Mouse (Mus musculus): ENCODE measurements around the gene Gm20219. TPM values are rescaled to one million over a fixed set of nuclear protein-coding genes. Genes with fewer than 3 reads are reported as not detected.

Gm20219 gene
- polyA plus RNA-seq, 1 experiment, result 13.1 TPM

DNA sequence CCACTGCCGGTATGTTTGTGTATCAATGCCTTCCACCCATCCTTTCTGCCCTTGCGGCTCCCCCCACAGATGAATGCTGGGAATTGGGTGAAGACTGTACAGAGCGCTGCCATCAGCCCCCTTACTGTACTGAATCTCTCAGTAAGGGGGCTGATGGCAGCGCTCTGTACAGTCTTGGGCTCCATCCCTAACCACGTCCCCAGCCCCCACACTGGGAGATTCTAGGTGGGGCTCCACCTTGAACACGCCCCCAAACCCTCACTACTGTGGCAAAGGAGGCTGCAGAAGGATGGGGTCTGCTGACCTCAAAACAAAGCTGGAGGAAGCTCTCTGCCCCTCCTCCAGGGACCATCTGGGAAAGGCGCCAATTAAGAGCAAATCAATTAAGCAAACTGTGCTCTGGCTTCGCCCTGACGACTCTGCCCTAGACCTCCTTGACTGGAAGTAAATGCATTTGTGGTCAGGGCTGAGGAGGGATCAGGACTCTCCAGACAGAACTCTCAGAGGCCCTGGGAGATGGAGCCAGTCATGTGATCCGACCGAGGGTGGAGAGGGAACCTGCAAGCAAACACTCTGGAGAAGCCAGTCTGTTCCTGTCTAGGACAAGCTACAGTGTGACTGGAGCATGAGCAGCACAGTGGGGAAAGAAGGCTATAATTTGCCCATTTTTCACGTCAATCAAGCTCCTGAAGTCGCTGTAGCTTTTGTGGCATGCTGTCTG, 38.3 kb downstream of the Gm20219 start:
- no peak for TF ChIP-seq CTCF (IDR thresholded peaks at IDR 0.05; ENCODE audit: borderline replicate concordance, control insufficient read depth, extremely low read depth, insufficient read depth, low read length, poor library complexity)
- TF ChIP-seq POLR2A (IDR thresholded peaks at IDR 0.05; ENCODE audit: control insufficient read depth, extremely low read depth, insufficient read depth, low read length, poor library complexity), result no peak
- WGBS, result 16% methylated on average over 13 of the region's 13 CpGs
- Histone ChIP-seq H3K36me3 (ENCODE audit: control insufficient read depth, insufficient read depth, low read length) (no peaks in the 10 kb centered on the region), H3K4me1 (replicated peaks; ENCODE audit: control insufficient read depth, insufficient read depth, low read length) (0 out of 2 replicates have a peak, but pooled peaks cover 4% of the 10 kb centered on the region), H3K27ac (ENCODE audit: control insufficient read depth, insufficient read depth, low read length) (no peak overlapping the region), H3K4me3 (ENCODE audit: control insufficient read depth, insufficient read depth, low read length) (no peak overlapping the region), H3K27me3 (ENCODE audit: control insufficient read depth, insufficient read depth, low read length) (peaks cover 6% of the 10 kb centered on the region; the same call in 1 of the 2 replicates)
- no peak for DNase-seq

DNA sequence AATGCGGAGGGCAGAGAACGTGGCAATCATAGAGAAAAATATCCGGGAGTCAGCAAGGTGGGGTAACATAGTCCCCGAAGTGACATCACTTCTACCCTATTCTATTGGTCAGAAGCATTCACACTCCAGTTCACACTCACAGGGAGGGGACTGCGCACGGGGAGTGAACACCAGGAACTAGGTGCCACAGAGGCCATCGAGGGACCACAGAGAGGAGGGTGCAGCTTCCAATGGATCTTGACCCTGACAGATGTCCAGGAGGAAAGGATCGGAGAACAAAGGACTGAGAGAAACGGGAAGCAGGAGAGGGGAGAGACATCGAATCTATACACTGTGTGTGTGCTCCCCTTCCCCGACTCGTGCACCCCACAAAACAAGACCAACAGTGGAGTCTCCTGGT, 39.3 kb downstream of the Gm20219 start:
- 55% methylated on average over 12 of the region's 12 CpGs for WGBS
- H3K27ac ChIP-seq (ENCODE audit: control insufficient read depth, insufficient read depth, low read length), result no peak overlapping the region
- TF ChIP-seq CTCF (IDR thresholded peaks at IDR 0.05; ENCODE audit: borderline replicate concordance, control insufficient read depth, extremely low read depth, insufficient read depth, low read length, poor library complexity), result no peak
- no peak for TF ChIP-seq POLR2A (IDR thresholded peaks at IDR 0.05; ENCODE audit: control insufficient read depth, extremely low read depth, insufficient read depth, low read length, poor library complexity)
- no peak for DNase-seq
- 0 out of 2 replicates have a peak, but pooled peaks cover 4% of the 10 kb centered on the region for H3K4me1 ChIP-seq (replicated peaks; ENCODE audit: control insufficient read depth, insufficient read depth, low read length)
- H3K36me3 ChIP-seq (ENCODE audit: control insufficient read depth, insufficient read depth, low read length), result no peaks in the 10 kb centered on the region
- H3K27me3 ChIP-seq (ENCODE audit: control insufficient read depth, insufficient read depth, low read length), result peaks cover 11% of the 10 kb centered on the region; the same call in 1 of the 2 replicates
- no peak overlapping the region for H3K4me3 ChIP-seq (ENCODE audit: control insufficient read depth, insufficient read depth, low read length)

DNA sequence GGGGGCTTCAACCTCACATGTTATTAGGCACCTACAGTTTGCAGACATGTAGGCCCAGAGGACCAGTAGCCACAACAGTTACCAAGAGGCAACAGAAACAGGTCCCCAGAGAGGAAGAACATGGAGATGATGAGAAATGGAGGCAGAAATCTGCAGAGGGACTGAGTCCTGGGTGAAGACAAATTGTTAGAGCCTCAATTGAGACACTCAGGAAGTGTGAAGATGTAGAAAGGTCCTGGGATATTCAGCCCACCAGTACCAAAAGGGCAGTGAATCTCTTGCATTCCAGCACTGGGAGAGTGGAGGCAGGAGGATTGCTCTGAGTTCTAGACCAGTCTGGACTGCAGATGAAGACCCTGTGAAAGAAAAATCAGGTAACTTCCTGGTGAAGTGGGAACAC, 39.9 kb downstream of the Gm20219 start:
- no peak for DNase-seq
- TF ChIP-seq POLR2A (IDR thresholded peaks at IDR 0.05; ENCODE audit: control insufficient read depth, extremely low read depth, insufficient read depth, low read length, poor library complexity) (no peak), CTCF (IDR thresholded peaks at IDR 0.05; ENCODE audit: borderline replicate concordance, control insufficient read depth, extremely low read depth, insufficient read depth, low read length, poor library complexity) (no peak)
- Histone ChIP-seq H3K27me3 (ENCODE audit: control insufficient read depth, insufficient read depth, low read length) (peaks cover 11% of the 10 kb centered on the region; the same call in 1 of the 2 replicates), H3K27ac (ENCODE audit: control insufficient read depth, insufficient read depth, low read length) (no peak overlapping the region), H3K4me1 (replicated peaks; ENCODE audit: control insufficient read depth, insufficient read depth, low read length) (0 out of 2 replicates have a peak, but pooled peaks cover 4% of the 10 kb centered on the region), H3K36me3 (ENCODE audit: control insufficient read depth, insufficient read depth, low read length) (no peaks in the 10 kb centered on the region), H3K4me3 (ENCODE audit: control insufficient read depth, insufficient read depth, low read length) (no peak overlapping the region)

GRCm38 (mm10) chr17:56512310-56512709, 41.9 kb downstream of the Gm20219 start, which contains the start of gene Znrf4:
Gene Znrf4 (minus strand): TSS chr17:56512431.
- DNase-seq, result no peak
- WGBS, result 70% methylated on average over 22 of the region's 22 CpGs
- TF ChIP-seq POLR2A (IDR thresholded peaks at IDR 0.05; ENCODE audit: control insufficient read depth, extremely low read depth, insufficient read depth, low read length, poor library complexity), result no peak
- no peak for TF ChIP-seq CTCF (IDR thresholded peaks at IDR 0.05; ENCODE audit: borderline replicate concordance, control insufficient read depth, extremely low read depth, insufficient read depth, low read length, poor library complexity)
- H3K27ac ChIP-seq (ENCODE audit: control insufficient read depth, insufficient read depth, low read length), result no peak within 1 kb of the TSS
- H3K4me3 ChIP-seq (ENCODE audit: control insufficient read depth, insufficient read depth, low read length), result no peak within 1 kb of the TSS
- no peaks in the 10 kb centered on the region for H3K36me3 ChIP-seq (ENCODE audit: control insufficient read depth, insufficient read depth, low read length)
- peaks cover 6% of the 10 kb centered on the region for H3K4me1 ChIP-seq (replicated peaks; ENCODE audit: control insufficient read depth, insufficient read depth, low read length)
- H3K27me3 ChIP-seq (ENCODE audit: control insufficient read depth, insufficient read depth, low read length), result peaks cover 11% of the 10 kb centered on the region; the same call in 1 of the 2 replicates

- no peak for DNase-seq
- Histone ChIP-seq H3K27ac (ENCODE audit: control insufficient read depth, insufficient read depth, low read length) (no peak overlapping the region), H3K4me3 (ENCODE audit: control insufficient read depth, insufficient read depth, low read length) (no peak overlapping the region), H3K36me3 (ENCODE audit: control insufficient read depth, insufficient read depth, low read length) (no peaks in the 10 kb centered on the region), H3K27me3 (ENCODE audit: control insufficient read depth, insufficient read depth, low read length) (peaks cover 11% of the 10 kb centered on the region; the same call in 1 of the 2 replicates), H3K4me1 (replicated peaks; ENCODE audit: control insufficient read depth, insufficient read depth, low read length) (peaks cover 10% of the 10 kb centered on the region)
- no peak for TF ChIP-seq POLR2A (IDR thresholded peaks at IDR 0.05; ENCODE audit: control insufficient read depth, extremely low read depth, insufficient read depth, low read length, poor library complexity)
- no peak for TF ChIP-seq CTCF (IDR thresholded peaks at IDR 0.05; ENCODE audit: borderline replicate concordance, control insufficient read depth, extremely low read depth, insufficient read depth, low read length, poor library complexity)
- 30% methylated on average over 29 of the region's 29 CpGs for WGBS
Measured at GRCm38 (mm10) chr17:56511707-56512090, 42.5 kb downstream of the Gm20219 start.

DNA sequence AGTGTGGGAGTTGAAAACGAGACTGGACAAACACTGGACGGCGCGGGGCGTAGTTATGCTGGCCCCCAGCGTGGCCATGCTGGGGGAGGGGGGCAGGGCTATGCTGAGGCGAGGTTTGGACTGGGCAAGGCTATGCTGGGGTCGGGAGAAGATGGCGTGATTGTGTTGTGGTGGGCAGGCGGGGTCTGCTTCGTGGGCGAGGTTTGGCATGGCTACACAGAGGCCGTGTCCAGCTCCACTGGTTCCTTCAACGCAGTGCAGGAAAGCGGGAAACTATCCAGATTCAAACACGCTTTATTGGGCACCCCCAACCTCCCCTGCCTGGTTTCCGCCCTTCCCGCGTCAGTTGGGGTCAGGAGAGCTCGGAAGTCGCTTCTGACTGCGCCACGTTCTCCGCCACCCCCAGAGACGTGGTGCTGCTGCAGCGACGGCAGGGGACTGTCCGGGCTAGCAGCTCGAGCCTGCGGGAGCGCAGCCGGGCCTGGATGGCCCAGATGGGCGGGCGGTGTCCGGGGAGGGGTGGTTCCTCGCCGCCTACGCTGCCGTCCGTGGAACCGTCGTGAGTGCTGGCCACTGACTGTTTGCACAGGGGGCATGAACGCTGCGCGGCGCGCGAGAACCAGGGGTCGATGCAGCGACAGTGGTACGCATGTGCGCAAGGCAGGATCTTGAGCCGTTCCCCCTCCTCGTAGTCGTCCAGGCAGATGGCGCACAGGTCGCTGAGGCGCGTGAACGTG, 43.0 kb downstream of the Gm20219 start:
- H3K27me3 ChIP-seq (ENCODE audit: control insufficient read depth, insufficient read depth, low read length), result peaks cover 11% of the 10 kb centered on the region; the same call in 1 of the 2 replicates
- no peaks in the 10 kb centered on the region for H3K36me3 ChIP-seq (ENCODE audit: control insufficient read depth, insufficient read depth, low read length)
- WGBS, result 12% methylated on average over 60 of the region's 60 CpGs
- H3K4me3 ChIP-seq (ENCODE audit: control insufficient read depth, insufficient read depth, low read length), result no peak overlapping the region
- TF ChIP-seq POLR2A (IDR thresholded peaks at IDR 0.05; ENCODE audit: control insufficient read depth, extremely low read depth, insufficient read depth, low read length, poor library complexity), result no peak
- no peak for TF ChIP-seq CTCF (IDR thresholded peaks at IDR 0.05; ENCODE audit: borderline replicate concordance, control insufficient read depth, extremely low read depth, insufficient read depth, low read length, poor library complexity)
- DNase-seq, result no peak
- H3K27ac ChIP-seq (ENCODE audit: control insufficient read depth, insufficient read depth, low read length), result no peak overlapping the region
- peaks cover 13% of the 10 kb centered on the region for H3K4me1 ChIP-seq (replicated peaks; ENCODE audit: control insufficient read depth, insufficient read depth, low read length)

Data from thymus, adult 2 months (tissue).